Mouse (Mus musculus) spleen, adult 2 months (tissue): ENCODE data around the gene Tomm40. TPM values are rescaled to one million over a fixed set of nuclear protein-coding genes. Genes with fewer than 3 reads are reported as not detected.

ENCODE experiments used
- DNase-seq, 2 experiments: peaks; one replicate each; pipeline versions ENCODE4 v3.0.0 to v3.0.0-alpha.2; 2012 to 2021; ENCODE audit warnings: low spot score in 2 of 2, low read depth in 1 of 2
- H3K27ac ChIP-seq: fragments of 200-500 bp; 2 replicates; pipeline ENCODE4 v1.5.1; 2012; ENCODE audit warnings: low read length, inconsistent platforms; ENCODE audit not compliant: insufficient read depth
- H3K27me3 ChIP-seq: fragments of 200-500 bp; 2 replicates; pipeline ENCODE4 v1.6.1; 2012; ENCODE audit warnings: mild to moderate bottlenecking, moderate library complexity, low read length, inconsistent platforms; ENCODE audit not compliant: control insufficient read depth, insufficient read depth
- H3K36me3 ChIP-seq: fragments of 200-500 bp; 2 replicates; pipeline ENCODE4 v1.6.1; 2012; ENCODE audit warnings: mild to moderate bottlenecking, low read length, inconsistent platforms; ENCODE audit not compliant: control insufficient read depth, insufficient read depth
- H3K4me1 ChIP-seq: fragments of 200-500 bp; 2 replicates; pipeline ENCODE4 v1.6.1; 2011; ENCODE audit warnings: inconsistent platforms; ENCODE audit not compliant: control insufficient read depth, insufficient read depth, insufficient read length
- H3K4me3 ChIP-seq: fragments of 200-500 bp; 2 replicates; pipeline ENCODE4 v1.5.1; 2011; ENCODE audit warnings: mild to moderate bottlenecking, inconsistent platforms; ENCODE audit not compliant: insufficient read depth, insufficient read length; ENCODE audit errors: extremely low read depth
- CTCF ChIP-seq: fragments of 200-500 bp; IDR thresholded peaks from 2 replicates; pipeline ENCODE4 v1.5.1; 2011; ENCODE audit warnings: mild to moderate bottlenecking, inconsistent platforms; ENCODE audit not compliant: insufficient read depth, insufficient read length, insufficient replicate concordance; ENCODE audit errors: extremely low read depth
- POLR2A ChIP-seq: fragments of 200-500 bp; IDR thresholded peaks from 2 replicates; pipeline ENCODE4 v1.6.1; 2011; ENCODE audit warnings: low read depth, low read length, inconsistent platforms
- WGBS: fragments of 180-500 bp; shearing (Covaris S2); methylation state at CpG from one replicate; pipeline ENCODE4 v1.1.7; 2018; 5-methylcytosine and 5-hydroxymethylcytosine counted together
- polyA plus RNA-seq: library from polyadenylated mRNA; depleted of rRNA; stranded (reverse); fragments of >200 nt; gene quantifications from 2 replicates; pipeline ENCODE4 v1.2.3, GENCODE M21; 2012; rRNA removed

Tomm40 gene
- polyA plus RNA-seq = 51.1 and 66.8 TPM in 2 replicates

GRCm38 (mm10) chr7:19715239-19716054 is at the start of gene Tomm40:
TSS of gene Tomm40 (minus strand) at chr7:19715438.
- H3K4me1 ChIP-seq = peaks cover 5% of the 10 kb centered on the region; the same call in 1 of the 2 replicates
- H3K4me3 ChIP-seq = peak within 1 kb of the TSS; percentile 78
- H3K36me3 ChIP-seq = peaks cover 10% of the 10 kb centered on the region
- peak; percentile 98 to 100 for DNase-seq
- no peak for TF ChIP-seq CTCF
- no peak; the same call in 1 of the 2 replicates for TF ChIP-seq POLR2A
- under 1% methylated on average over 59 of the region's 59 CpGs for WGBS
- peak within 1 kb of the TSS; percentile 85 for H3K27ac ChIP-seq
- no peaks in the 10 kb centered on the region for H3K27me3 ChIP-seq

- Histone ChIP-seq H3K4me3 (no peak overlapping the region), H3K27me3 (0 out of 2 replicates have a peak, but pooled peaks cover 5% of the 10 kb centered on the region), H3K36me3 (no peaks in the 10 kb centered on the region), H3K27ac (no peak overlapping the region), H3K4me1 (no peaks in the 10 kb centered on the region; the same call in 1 of the 2 replicates)
- no peak for DNase-seq
- 85% methylated on average over 9 of the region's 9 CpGs for WGBS
- no peak for TF ChIP-seq CTCF
- TF ChIP-seq POLR2A = no peak
These were observed 49.3 kb upstream of the Tomm40 start for GRCm38 (mm10) chr7:19764581-19764980.

GRCm38 (mm10) chr7:19763829-19764477 is 48.7 kb upstream of the Tomm40 start:
- Histone ChIP-seq H3K4me3 (no peak overlapping the region), H3K27ac (no peak overlapping the region), H3K4me1 (no peaks in the 10 kb centered on the region), H3K27me3 (0 out of 2 replicates have a peak, but pooled peaks cover 2% of the 10 kb centered on the region), H3K36me3 (no peaks in the 10 kb centered on the region)
- no peak for DNase-seq
- WGBS = 85% methylated on average over 13 of the region's 13 CpGs
- TF ChIP-seq CTCF = no peak
- TF ChIP-seq POLR2A = no peak

GRCm38 (mm10) chr7:19762283-19762682 is 47.0 kb upstream of the Tomm40 start:
- H3K27ac ChIP-seq = no peak overlapping the region
- H3K36me3 ChIP-seq = no peaks in the 10 kb centered on the region
- H3K4me1 ChIP-seq = no peaks in the 10 kb centered on the region
- H3K4me3 ChIP-seq = no peak overlapping the region
- 93% methylated on average over 11 of the region's 11 CpGs for WGBS
- TF ChIP-seq POLR2A = no peak
- TF ChIP-seq CTCF = no peak
- no peaks in the 10 kb centered on the region for H3K27me3 ChIP-seq
- no peak for DNase-seq

GRCm38 (mm10) chr7:19760021-19760420 is 44.8 kb upstream of the Tomm40 start:
- Histone ChIP-seq H3K36me3 (no peaks in the 10 kb centered on the region), H3K27ac (no peak overlapping the region), H3K4me1 (no peaks in the 10 kb centered on the region), H3K4me3 (no peak overlapping the region), H3K27me3 (no peaks in the 10 kb centered on the region)
- WGBS = 82% methylated on average over 13 of the region's 13 CpGs
- DNase-seq = no peak
- TF ChIP-seq CTCF (no peak), POLR2A (no peak)

- WGBS = 93% methylated on average over 13 of the region's 13 CpGs
- Histone ChIP-seq H3K4me3 (no peak overlapping the region), H3K36me3 (no peaks in the 10 kb centered on the region), H3K4me1 (no peaks in the 10 kb centered on the region), H3K27ac (no peak overlapping the region), H3K27me3 (no peaks in the 10 kb centered on the region)
- TF ChIP-seq POLR2A (no peak), CTCF (no peak)
- DNase-seq = no peak
These were observed 43.4 kb upstream of the Tomm40 start for GRCm38 (mm10) chr7:19758623-19759022.
